8 mouse cellular contexts compared by ENCODE assay signal in genomic region chr5:93265801-93266580, GRCm38 (mm10). TPM values are rescaled to one million over a fixed set of nuclear protein-coding genes. Genes with fewer than 3 reads are reported as not detected.
A peak's percentile ranks its signal among the peaks of the same experiment; 100 is the strongest.
DNase-seq lines count a peak whose midpoint lies in the region; ATAC-seq lines count a peak whose summit lies in the region.

No protein-coding gene starts in this region.

- peak overlapping the region; percentile 95 for H3K27ac ChIP-seq in heart, embryonic 16.5 days (ENCODE audit: low read length)
- H3K27ac ChIP-seq in limb, embryonic 11.5 days (replicated peaks; ENCODE audit: low read depth, low read length): no peak overlapping the region; the same call in 1 of the 2 replicates

- peaks cover 5% of the 10 kb centered on the region for H3K36me3 ChIP-seq in heart, embryonic 16.5 days (ENCODE audit: control insufficient read depth, insufficient read depth)
- H3K36me3 ChIP-seq in limb, embryonic 11.5 days (ENCODE audit: control insufficient read depth, insufficient read depth, low read length): peaks cover 4% of the 10 kb centered on the region; the same call in 1 of the 2 replicates

- H3K9ac ChIP-seq in heart, embryonic 16.5 days (ENCODE audit: low read length): peak overlapping the region; percentile 76
- no peak overlapping the region for H3K9ac ChIP-seq in limb, embryonic 11.5 days (ENCODE audit: low read length)

- peak overlapping the region; percentile 78 for H3K4me2 ChIP-seq in heart, embryonic 16.5 days (ENCODE audit: low read depth, low read length)
- peak overlapping the region; percentile 48; the same call in 1 of the 2 replicates for H3K4me2 ChIP-seq in limb, embryonic 11.5 days (ENCODE audit: low read depth, severe bottlenecking)

- H3K9me3 ChIP-seq in heart, embryonic 16.5 days (replicated peaks; ENCODE audit: control insufficient read depth, low read length): no peaks in the 10 kb centered on the region
- H3K9me3 ChIP-seq in limb, embryonic 11.5 days (ENCODE audit: control insufficient read depth, low read length): no peaks in the 10 kb centered on the region

- intact Hi-C loops in left cerebral cortex, postnatal 4 days (cut with DNase I): loop anchor here (2.0 kb wide), 1 partner anchor 59 kb away; the partner anchor contains the start of genes 2010109A12Rik and Ccni

- no peaks in the 10 kb centered on the region for H3K27me3 ChIP-seq in heart, embryonic 16.5 days (ENCODE audit: control insufficient read depth, insufficient read depth, low read length)
- H3K27me3 ChIP-seq in limb, embryonic 11.5 days (ENCODE audit: control insufficient read depth, insufficient read depth, low read length): no peaks in the 10 kb centered on the region

- WGBS in heart, embryonic 16.5 days: 58% methylated on average over 13 of the region's 13 CpGs
- WGBS in limb, embryonic 11.5 days: 59% methylated on average over 13 of the region's 13 CpGs

- peaks cover 21% of the 10 kb centered on the region for H3K4me1 ChIP-seq in heart, embryonic 16.5 days (ENCODE audit: control insufficient read depth, insufficient read depth, low read length)
- H3K4me1 ChIP-seq in limb, embryonic 11.5 days (ENCODE audit: control insufficient read depth, insufficient read depth, low read length): peaks cover 7% of the 10 kb centered on the region; the same call in 1 of the 2 replicates

- DNase-seq in 3134 (ENCODE audit: extremely low read depth, insufficient read length, low spot score): peak; percentile 14
- peak; percentile 36 for DNase-seq in NIH3T3 (ENCODE audit: low read depth)
- no peak for DNase-seq in limb, embryonic 11.5 days (ENCODE audit: low spot score)
- DNase-seq in naive thymus-derived CD4-positive, alpha-beta T cell, adult 2 months (ENCODE audit: low read depth): peak; percentile 15
- DNase-seq in layer of hippocampus, adult 9-10 months (ENCODE audit: low spot score): no peak
- DNase-seq in left cerebral cortex, postnatal 4 days: no peak
- DNase-seq in cerebellum, adult 18-20 months: no peak

- no peak for ATAC-seq in heart, embryonic 16.5 days (replicated peaks; ENCODE audit: extremely low read depth, insufficient read depth, low FRiP score)
- ATAC-seq in limb, embryonic 11.5 days (ENCODE audit: insufficient number of reproducible peaks, low FRiP score, low TSS enrichment, low read depth): no peak

- peak overlapping the region; percentile 84 for H3K4me3 ChIP-seq in heart, embryonic 16.5 days (ENCODE audit: low read length)
- H3K4me3 ChIP-seq in limb, embryonic 11.5 days (ENCODE audit: low read depth, low read length): no peak overlapping the region

RNA-seq across cellular contexts. Expression of gene Ccng2, which starts 1.1 kb away (rescaled TPM):
- polyA plus RNA-seq in heart, embryonic 16.5 days (2015; fragmentation: Nextera tagmentation; extraction: Ambion mirVana): 38.3 and 46.9 TPM in 2 replicates
- 79.1 and 86.8 TPM in 2 replicates for polyA plus RNA-seq in limb, embryonic 11.5 days (2014; fragmentation: Nextera tagmentation; extraction: Ambion mirVana)
- total RNA-seq in left cerebral cortex, postnatal 4 days (2021): 10 to 100 TPM; 46.3 to 50.2 TPM

RNA-seq across cellular contexts. Expression of gene 2010109A12Rik, which starts 59.7 kb away (rescaled TPM):
- 1.4 and 2.0 TPM in 2 replicates for polyA plus RNA-seq in heart, embryonic 16.5 days (2015; fragmentation: Nextera tagmentation; extraction: Ambion mirVana)
- 1.9 and 2.3 TPM in 2 replicates for polyA plus RNA-seq in limb, embryonic 11.5 days (2014; fragmentation: Nextera tagmentation; extraction: Ambion mirVana)
- total RNA-seq in left cerebral cortex, postnatal 4 days (2021): under 1 TPM in 1 of 2 experiments, not detected in 1; 0.98 TPM

RNA-seq across cellular contexts. Expression of gene Ccni, which starts 59.7 kb away (rescaled TPM):
- 79.2 and 84.1 TPM in 2 replicates for polyA plus RNA-seq in heart, embryonic 16.5 days (2015; fragmentation: Nextera tagmentation; extraction: Ambion mirVana)
- polyA plus RNA-seq in limb, embryonic 11.5 days (2014; fragmentation: Nextera tagmentation; extraction: Ambion mirVana): 147 and 161 TPM in 2 replicates
- total RNA-seq in left cerebral cortex, postnatal 4 days (2021): 100 to 1,000 TPM; 267 to 277 TPM

Comparison
In these comparisons a context has a peak if more than half of its experiments do, and no peak if none do; other contexts are left out.
1. DNase-seq: peak in 3134 (single experiment), NIH3T3 (single experiment) and naive thymus-derived CD4-positive, alpha-beta T cell, adult 2 months (single experiment); none in limb, embryonic 11.5 days (single experiment), layer of hippocampus, adult 9-10 months (single experiment), left cerebral cortex, postnatal 4 days (single experiment) and cerebellum, adult 18-20 months (0 of 2).